Mouse (Mus musculus): ENCODE results near the gene Prkch. TPM values are rescaled to one million over a fixed set of nuclear protein-coding genes. Genes with fewer than 3 reads are reported as not detected.
"Not testable (repeated sequence)": the region's sequence is repeated elsewhere in the genome, so short reads cannot be mapped to it uniquely, and the experiment has no call there.

Prkch gene
- total RNA-seq (2014; rRNA removed) (15.1 and 16.7 TPM in 2 replicates), polyA plus RNA-seq (2015; fragmentation: Nextera tagmentation; extraction: Ambion mirVana) (8.4 and 10.4 TPM in 2 replicates)

GRCm38 (mm10) chr12:73584610-73585240 is at the start of gene Prkch:
Prkch (plus strand) TSS chr12:73584796.
- Histone ChIP-seq H3K9me3 (ENCODE audit: low read length) (no peaks in the 10 kb centered on the region), H3K36me3 (ENCODE audit: insufficient read depth) (no peaks in the 10 kb centered on the region), H3K4me2 (ENCODE audit: low read depth) (peak within 1 kb of the TSS; percentile 95), H3K4me1 (ENCODE audit: insufficient read depth) (peaks cover 7% of the 10 kb centered on the region; the same call in 1 of the 2 replicates), H3K4me3 (ENCODE audit: low read depth, low read length) (peak within 1 kb of the TSS; percentile 70), H3K27me3 (ENCODE audit: insufficient read depth, low read length) (no peaks in the 10 kb centered on the region; the same call in 1 of the 2 replicates), H3K9ac (peak within 1 kb of the TSS; percentile 66), H3K27ac (ENCODE audit: low read depth, low read length) (peak within 1 kb of the TSS; percentile 40)
- WGBS, result under 1% methylated on average over 55 of the region's 61 CpGs
- ATAC-seq (peak; percentile 91), DNase-seq (peak; percentile 74)
- peak; percentile 66 for TF ChIP-seq CTCF (IDR thresholded peaks at IDR 0.05; ENCODE audit: low read depth)

GRCm38 (mm10) chr12:73537499-73538138 is 47.0 kb upstream of the Prkch start:
- Histone ChIP-seq H3K27ac (ENCODE audit: low read depth, low read length) (no peak overlapping the region), H3K4me1 (ENCODE audit: insufficient read depth) (no peaks in the 10 kb centered on the region), H3K9ac (no peak overlapping the region), H3K4me2 (ENCODE audit: low read depth) (no peak overlapping the region), H3K27me3 (ENCODE audit: insufficient read depth, low read length) (peaks cover 9% of the 10 kb centered on the region; the same call in 1 of the 2 replicates), H3K36me3 (ENCODE audit: insufficient read depth) (no peaks in the 10 kb centered on the region), H3K9me3 (ENCODE audit: low read length) (no peaks in the 10 kb centered on the region), H3K4me3 (ENCODE audit: low read depth, low read length) (no peak overlapping the region)
- TF ChIP-seq CTCF (IDR thresholded peaks at IDR 0.05; ENCODE audit: low read depth), result no peak
- no peak for DNase-seq
- ATAC-seq, result no peak
- WGBS, result 32% methylated on average over 17 of the region's 17 CpGs

- H3K9ac ChIP-seq; H3K4me2 ChIP-seq (ENCODE audit: low read depth); DNase-seq; H3K4me1 ChIP-seq (ENCODE audit: insufficient read depth); ATAC-seq; H3K36me3 ChIP-seq (ENCODE audit: insufficient read depth); H3K27ac ChIP-seq (ENCODE audit: low read depth, low read length); H3K4me3 ChIP-seq (ENCODE audit: low read depth, low read length); H3K9me3 ChIP-seq (ENCODE audit: low read length): not testable (repeated sequence)
- WGBS, result 46% methylated on average over 3 of the region's 3 CpGs
- peaks cover 13% of the 10 kb centered on the region for H3K27me3 ChIP-seq (ENCODE audit: insufficient read depth, low read length)
These were observed 46.5 kb upstream of the Prkch start for GRCm38 (mm10) chr12:73538139-73538508.

DNA sequence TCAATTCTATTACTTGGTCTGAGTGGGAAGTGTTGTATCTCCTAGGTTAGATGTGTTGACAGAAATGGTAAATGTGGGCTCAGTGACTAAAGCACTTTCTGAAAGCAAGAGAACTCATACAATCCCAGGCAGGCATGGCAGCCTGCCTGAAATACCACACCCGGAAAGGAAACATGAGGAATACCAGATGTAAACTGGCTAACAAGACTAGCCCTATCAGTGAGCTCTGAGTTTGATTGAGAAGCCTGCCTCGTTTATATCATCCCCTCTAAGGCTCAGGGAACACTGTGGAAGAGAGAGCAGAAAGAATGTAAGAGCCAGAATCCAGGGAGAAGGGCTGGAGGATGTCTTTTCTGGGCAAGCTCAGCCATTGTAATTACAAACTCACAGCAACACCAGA is 45.4 kb upstream of the Prkch start:
- Histone ChIP-seq H3K4me2 (ENCODE audit: low read depth) (no peak overlapping the region), H3K4me1 (ENCODE audit: insufficient read depth) (no peaks in the 10 kb centered on the region), H3K9me3 (ENCODE audit: low read length) (no peaks in the 10 kb centered on the region), H3K27me3 (ENCODE audit: insufficient read depth, low read length) (peaks cover 18% of the 10 kb centered on the region), H3K36me3 (ENCODE audit: insufficient read depth) (no peaks in the 10 kb centered on the region), H3K4me3 (ENCODE audit: low read depth, low read length) (no peak overlapping the region), H3K9ac (no peak overlapping the region), H3K27ac (ENCODE audit: low read depth, low read length) (no peak overlapping the region)
- WGBS, result 33% methylated on average over 2 of the region's 2 CpGs
- no peak for ATAC-seq
- no peak for DNase-seq
- TF ChIP-seq CTCF (IDR thresholded peaks at IDR 0.05; ENCODE audit: low read depth), result no peak

- TF ChIP-seq CTCF (IDR thresholded peaks at IDR 0.05; ENCODE audit: low read depth), result no peak
- ATAC-seq (no peak), DNase-seq (no peak)
- Histone ChIP-seq H3K4me3 (ENCODE audit: low read depth, low read length) (no peak overlapping the region), H3K36me3 (ENCODE audit: insufficient read depth) (no peaks in the 10 kb centered on the region), H3K4me2 (ENCODE audit: low read depth) (no peak overlapping the region), H3K9me3 (ENCODE audit: low read length) (no peaks in the 10 kb centered on the region), H3K27me3 (ENCODE audit: insufficient read depth, low read length) (peaks cover 31% of the 10 kb centered on the region), H3K9ac (no peak overlapping the region), H3K27ac (ENCODE audit: low read depth, low read length) (no peak overlapping the region), H3K4me1 (ENCODE audit: insufficient read depth) (0 out of 2 replicates have a peak, but pooled peaks cover 2% of the 10 kb centered on the region)
- 96% methylated on average over 2 of the region's 2 CpGs for WGBS
These were observed 44.2 kb upstream of the Prkch start for GRCm38 (mm10) chr12:73540402-73540801.

DNA sequence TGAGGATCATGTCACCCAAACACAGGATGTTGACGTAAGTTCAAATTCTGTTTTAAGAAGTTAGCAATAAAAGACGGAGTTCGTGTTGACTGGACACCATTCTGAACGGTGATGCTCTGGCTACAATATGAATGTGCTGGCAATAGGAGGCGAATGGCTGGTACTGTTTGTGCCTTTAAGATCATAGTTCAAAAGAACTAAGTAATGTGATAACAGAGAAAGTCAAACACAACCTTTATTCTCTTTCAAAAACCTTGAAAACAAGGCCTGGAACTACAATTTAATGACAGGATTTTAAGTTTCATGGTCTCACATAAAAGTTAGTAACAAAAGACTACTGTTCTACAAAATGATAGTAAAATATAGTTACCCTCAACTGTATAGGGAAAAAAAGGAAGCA is 41.4 kb upstream of the Prkch start:
- no peaks in the 10 kb centered on the region for H3K36me3 ChIP-seq (ENCODE audit: insufficient read depth)
- DNase-seq (no peak), ATAC-seq (no peak)
- no peak overlapping the region for H3K9ac ChIP-seq
- peaks cover 56% of the 10 kb centered on the region for H3K27me3 ChIP-seq (ENCODE audit: insufficient read depth, low read length)
- no peak for TF ChIP-seq CTCF (IDR thresholded peaks at IDR 0.05; ENCODE audit: low read depth)
- no peak overlapping the region for H3K27ac ChIP-seq (ENCODE audit: low read depth, low read length)
- H3K9me3 ChIP-seq (ENCODE audit: low read length), result no peaks in the 10 kb centered on the region
- no peak overlapping the region for H3K4me3 ChIP-seq (ENCODE audit: low read depth, low read length)
- 92% methylated on average over 5 of the region's 5 CpGs for WGBS
- H3K4me1 ChIP-seq (ENCODE audit: insufficient read depth), result 0 out of 2 replicates have a peak, but pooled peaks cover 4% of the 10 kb centered on the region
- no peak overlapping the region for H3K4me2 ChIP-seq (ENCODE audit: low read depth)
